Mouse (Mus musculus) brown adipose tissue, adult 24 weeks (tissue): ENCODE results near the gene Odaph. TPM values are rescaled to one million over a fixed set of nuclear protein-coding genes. Genes with fewer than 3 reads are reported as not detected.

Experiments
- H3K27ac ChIP-seq: fragments of 200-500 bp; replicated peaks from 2 replicates; pipeline ENCODE4 v1.5.1; 2012; ENCODE audit warnings: low read depth, mild to moderate bottlenecking, low read length
- H3K4me1 ChIP-seq: fragments of 200-500 bp; 2 replicates; pipeline ENCODE4 v1.6.1; 2012; ENCODE audit warnings: low read length, mixed read lengths; ENCODE audit not compliant: control insufficient read depth, insufficient read depth, insufficient read length
- H3K4me3 ChIP-seq: fragments of 200-500 bp; 2 replicates; pipeline ENCODE4 v1.5.1; 2012; ENCODE audit warnings: low read depth, mild to moderate bottlenecking, low read length, moderate library complexity; ENCODE audit not compliant: insufficient read depth
- polyA plus RNA-seq: library from polyadenylated mRNA; stranded (reverse); fragments of >200 nt; gene quantifications from 2 replicates; pipeline ENCODE4 v1.2.4, GENCODE M21; 2012; ENCODE audit not compliant: missing spikeins, insufficient read depth, insufficient read length

Gene Odaph
- polyA plus RNA-seq, 1 experiment: not detected

- Histone ChIP-seq H3K4me3 (no peak overlapping the region), H3K4me1 (no peaks in the 10 kb centered on the region), H3K27ac (no peak overlapping the region)
Observed at GRCm38 (mm10) chr5:91976566-91977396, 10.5 kb upstream of the Odaph start.

GRCm38 (mm10) chr5:91977397-91977770 is 9.9 kb upstream of the Odaph start:
- Histone ChIP-seq H3K27ac (no peak overlapping the region), H3K4me3 (no peak overlapping the region), H3K4me1 (no peaks in the 10 kb centered on the region)

- H3K4me3 ChIP-seq: no peak overlapping the region
- no peaks in the 10 kb centered on the region for H3K4me1 ChIP-seq
- H3K27ac ChIP-seq: no peak overlapping the region
Observed at GRCm38 (mm10) chr5:91981176-91981840, 6.0 kb upstream of the Odaph start.

GRCm38 (mm10) chr5:91983490-91983889 is 3.8 kb upstream of the Odaph start:
- Histone ChIP-seq H3K4me3 (no peak overlapping the region), H3K4me1 (no peaks in the 10 kb centered on the region), H3K27ac (no peak overlapping the region)

GRCm38 (mm10) chr5:91985721-91986120 is 1.6 kb upstream of the Odaph start:
- Histone ChIP-seq H3K27ac (no peak overlapping the region), H3K4me3 (no peak overlapping the region), H3K4me1 (no peaks in the 10 kb centered on the region)

GRCm38 (mm10) chr5:91987799-91988198 is 524 bp downstream of the Odaph start:
- Histone ChIP-seq H3K4me1 (no peaks in the 10 kb centered on the region), H3K4me3 (no peak overlapping the region), H3K27ac (no peak overlapping the region)

- Histone ChIP-seq H3K27ac (no peak overlapping the region), H3K4me1 (no peaks in the 10 kb centered on the region), H3K4me3 (no peak overlapping the region)
Observed at GRCm38 (mm10) chr5:91989261-91989660, 2.0 kb downstream of the Odaph start.

- Histone ChIP-seq H3K4me1 (no peaks in the 10 kb centered on the region), H3K27ac (no peak overlapping the region), H3K4me3 (no peak overlapping the region)
Observed at GRCm38 (mm10) chr5:91991191-91991937, 4.1 kb downstream of the Odaph start.

- H3K27ac ChIP-seq: no peak overlapping the region
- H3K4me3 ChIP-seq: no peak overlapping the region
- H3K4me1 ChIP-seq: no peaks in the 10 kb centered on the region
Observed at GRCm38 (mm10) chr5:91993061-91993460, 5.8 kb downstream of the Odaph start.

GRCm38 (mm10) chr5:91994546-91994945 is 7.3 kb downstream of the Odaph start:
- Histone ChIP-seq H3K4me1 (no peaks in the 10 kb centered on the region), H3K27ac (no peak overlapping the region), H3K4me3 (no peak overlapping the region)

GRCm38 (mm10) chr5:92000770-92001169 is 13.5 kb downstream of the Odaph start:
- no peak overlapping the region for H3K27ac ChIP-seq
- no peaks in the 10 kb centered on the region for H3K4me1 ChIP-seq
- H3K4me3 ChIP-seq: no peak overlapping the region

GRCm38 (mm10) chr5:92003011-92003410 is 15.7 kb downstream of the Odaph start:
- Histone ChIP-seq H3K4me1 (no peaks in the 10 kb centered on the region), H3K4me3 (no peak overlapping the region), H3K27ac (no peak overlapping the region)

- H3K4me1 ChIP-seq: no peaks in the 10 kb centered on the region
- no peak overlapping the region for H3K27ac ChIP-seq
- H3K4me3 ChIP-seq: no peak overlapping the region
Observed at GRCm38 (mm10) chr5:92009827-92010226, 22.6 kb downstream of the Odaph start.

GRCm38 (mm10) chr5:92011756-92012155 is 24.5 kb downstream of the Odaph start:
- no peaks in the 10 kb centered on the region for H3K4me1 ChIP-seq
- no peak overlapping the region for H3K4me3 ChIP-seq

GRCm38 (mm10) chr5:92019960-92020359 is 32.7 kb downstream of the Odaph start:
- Histone ChIP-seq H3K27ac (no peak overlapping the region), H3K4me1 (no peaks in the 10 kb centered on the region), H3K4me3 (no peak overlapping the region)

More at GRCm38 (mm10) chr5:92011756-92012155, 24.5 kb downstream of the Odaph start:
- no peak overlapping the region for H3K27ac ChIP-seq
